Mouse (Mus musculus): ENCODE measurements around the gene N4bp2.

The N4bp2 gene

GRCm38 (mm10) chr5:65829059-65829458, 65.7 kb downstream of the N4bp2 start:
- no peak for DNase-seq (ENCODE audit: low spot score)

- no peak for DNase-seq (ENCODE audit: low spot score)
Measured at GRCm38 (mm10) chr5:65831917-65832618, 68.7 kb downstream of the N4bp2 start.

DNA sequence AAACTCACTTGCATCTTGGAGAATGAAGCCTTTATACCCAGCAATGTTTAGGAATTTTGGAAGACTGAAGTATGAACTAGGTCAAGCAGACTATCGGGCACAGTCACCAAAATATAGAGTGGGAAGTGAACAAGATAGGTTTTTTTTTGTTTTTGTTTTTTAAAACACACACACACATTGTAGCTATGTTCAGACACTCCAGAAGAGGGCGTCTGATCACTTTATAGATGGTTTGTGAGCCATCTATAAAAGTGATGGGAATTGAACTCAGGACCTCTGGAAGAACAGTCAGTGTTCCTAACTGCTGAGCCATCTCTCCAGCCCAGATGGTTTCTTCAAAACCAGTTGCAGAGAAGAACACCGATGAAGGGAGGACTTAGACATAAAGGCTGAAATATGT, 69.8 kb downstream of the N4bp2 start:
- no peak for DNase-seq (ENCODE audit: low spot score)

DNA sequence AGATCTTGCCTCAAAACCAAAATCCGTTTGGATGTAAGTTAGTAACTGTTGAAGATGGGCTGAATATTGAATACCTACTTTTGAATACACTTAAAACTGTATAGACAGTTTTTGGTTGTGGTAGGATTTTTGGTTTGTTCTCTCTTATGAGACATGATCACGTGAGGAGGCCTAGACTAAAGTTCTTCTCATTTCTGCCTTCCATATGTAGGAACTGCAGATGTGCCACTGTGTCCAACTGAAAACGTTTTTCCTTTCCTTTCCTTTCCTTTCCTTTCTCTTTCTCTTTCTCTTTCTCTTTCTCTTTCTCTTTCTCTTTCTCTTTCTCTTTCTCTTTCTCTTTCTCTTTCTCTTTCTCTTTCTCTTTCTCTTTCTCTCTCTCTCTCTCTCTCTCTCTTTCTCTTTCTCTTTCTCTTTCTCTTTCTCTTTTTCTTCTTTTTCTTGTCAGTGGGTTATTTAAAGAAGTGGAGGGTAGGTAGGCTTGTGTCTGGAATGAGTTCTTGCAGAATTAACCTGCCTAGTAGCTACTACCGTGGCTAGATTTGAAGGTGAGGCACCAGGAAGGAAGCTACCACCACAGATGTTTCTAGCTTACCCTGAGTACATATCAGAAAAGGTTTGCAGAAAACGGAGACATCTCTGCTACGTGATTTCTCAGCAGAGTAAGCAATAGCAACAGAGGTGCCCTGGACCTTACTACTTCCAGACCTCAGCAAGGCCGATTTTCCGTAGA, 70.6 kb downstream of the N4bp2 start:
- no peak for DNase-seq (ENCODE audit: low spot score)

- DNase-seq (ENCODE audit: low spot score): no peak
Measured at GRCm38 (mm10) chr5:65838053-65838452, 74.7 kb downstream of the N4bp2 start.

DNA sequence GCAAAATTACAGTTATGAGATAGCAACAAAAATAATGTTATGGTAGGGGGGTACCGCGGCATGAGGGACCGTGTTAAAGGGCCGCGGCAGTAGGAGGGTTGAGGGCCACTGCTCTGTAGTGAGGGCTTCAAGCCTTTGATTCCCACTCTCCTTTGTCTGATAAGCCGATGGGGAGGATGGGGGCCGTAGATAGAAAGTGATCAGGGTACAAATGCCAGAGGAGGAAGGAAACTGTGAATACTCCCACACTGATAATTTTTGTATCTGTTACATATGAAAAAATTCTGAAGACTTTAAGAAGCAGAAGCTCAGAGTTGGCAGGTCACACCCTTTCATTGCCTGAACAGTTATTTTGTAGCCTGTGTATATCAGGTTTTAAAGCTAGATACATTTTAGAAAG, 79.6 kb downstream of the N4bp2 start:
- DNase-seq (ENCODE audit: low spot score): no peak

GRCm38 (mm10) chr5:65846534-65846933, 83.2 kb downstream of the N4bp2 start:
- DNase-seq (ENCODE audit: low spot score): no peak

- DNase-seq (ENCODE audit: low spot score): no peak
Measured at GRCm38 (mm10) chr5:65846958-65847357, 83.6 kb downstream of the N4bp2 start.

DNA sequence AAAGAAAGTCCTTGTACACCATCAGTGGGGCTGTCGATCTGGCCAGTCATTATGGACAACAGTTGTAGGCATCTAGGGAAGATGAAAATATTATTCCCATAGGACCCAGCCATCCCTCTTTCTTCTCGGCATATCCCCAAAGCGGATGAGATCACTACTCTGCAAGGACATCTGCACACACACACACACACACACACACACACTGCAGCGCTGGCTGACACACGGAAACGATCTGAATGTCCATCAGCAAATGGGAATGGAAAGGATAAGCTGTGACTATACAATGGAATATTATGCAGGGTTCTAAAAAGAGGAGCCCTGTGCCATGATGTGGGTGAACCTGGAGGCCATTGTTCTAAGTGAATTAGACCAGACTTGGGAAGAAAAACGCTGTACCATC, 84.3 kb downstream of the N4bp2 start:
- DNase-seq (ENCODE audit: low spot score): no peak

- DNase-seq (ENCODE audit: low spot score): no peak
Measured at GRCm38 (mm10) chr5:65850765-65851164, 87.4 kb downstream of the N4bp2 start.

- no peak for DNase-seq (ENCODE audit: low spot score)
Measured at GRCm38 (mm10) chr5:65854786-65855191, 91.5 kb downstream of the N4bp2 start.

DNA sequence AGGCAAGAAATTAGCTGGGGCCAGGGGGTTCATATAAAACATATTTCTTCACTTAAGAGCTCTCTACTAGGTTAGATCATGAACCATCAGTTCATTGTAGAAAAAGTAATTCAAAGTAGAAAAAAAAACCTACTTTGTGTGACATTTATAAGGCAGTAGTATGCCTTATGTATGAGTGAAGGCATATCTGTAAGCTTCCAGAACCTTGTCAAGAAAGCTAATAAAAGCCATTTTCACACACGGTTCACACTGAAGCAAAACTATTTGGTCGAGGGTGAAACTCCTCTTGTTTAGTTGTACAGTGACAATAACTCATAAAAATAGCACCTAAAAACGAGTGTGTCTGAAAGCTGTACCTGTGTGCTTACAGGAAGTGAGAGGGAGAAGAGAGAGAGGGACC, 92.2 kb downstream of the N4bp2 start:
- DNase-seq (ENCODE audit: low spot score): no peak

GRCm38 (mm10) chr5:65856591-65857411, 93.5 kb downstream of the N4bp2 start:
- no peak for DNase-seq (ENCODE audit: low spot score)

DNA sequence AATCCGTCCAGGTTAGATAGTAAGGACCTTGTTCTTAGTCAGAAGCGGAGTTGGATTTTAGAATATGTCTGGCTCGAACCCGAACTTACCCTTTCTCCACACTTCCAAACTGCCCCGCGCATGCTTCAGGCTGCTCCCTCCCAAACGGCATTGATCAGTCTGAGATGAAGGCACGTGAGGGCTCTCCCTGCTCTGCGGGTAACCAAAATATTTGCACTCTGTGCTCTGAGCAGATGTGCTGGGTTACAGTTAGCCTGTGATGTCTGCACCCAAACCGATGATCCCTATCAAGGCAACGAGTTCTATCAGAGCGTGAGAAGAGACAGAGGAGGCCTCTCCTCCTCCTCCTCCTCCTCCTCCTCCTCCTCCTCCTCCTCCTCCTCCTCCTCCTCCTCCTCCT, 94.6 kb downstream of the N4bp2 start:
- DNase-seq (ENCODE audit: low spot score): no peak

DNA sequence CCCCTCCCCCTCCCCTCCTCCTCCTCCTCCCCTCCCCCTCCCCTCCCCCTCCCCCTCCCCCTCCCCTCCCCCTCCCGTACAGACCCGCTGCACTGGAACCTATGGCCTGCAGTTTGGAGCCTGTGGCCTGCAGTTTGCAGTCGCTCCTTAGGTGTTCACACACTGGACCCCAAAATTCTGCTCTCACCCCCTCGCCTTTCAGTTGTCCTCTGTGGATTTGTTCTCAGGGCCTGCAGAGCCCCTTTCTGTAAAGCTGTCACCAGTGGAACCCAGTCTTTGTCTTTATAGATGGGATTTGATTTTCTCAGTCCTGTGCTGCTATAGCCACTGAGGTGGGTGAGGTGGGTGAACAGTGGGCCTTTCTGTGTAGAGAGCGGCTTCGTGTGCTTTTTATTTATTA, 95.0 kb downstream of the N4bp2 start:
- DNase-seq (ENCODE audit: low spot score): no peak

- no peak for DNase-seq (ENCODE audit: low spot score)
Measured at GRCm38 (mm10) chr5:65858898-65859297, 95.6 kb downstream of the N4bp2 start.

- DNase-seq (ENCODE audit: low spot score): no peak
Measured at GRCm38 (mm10) chr5:65859396-65859795, 96.1 kb downstream of the N4bp2 start.

- no peak for DNase-seq (ENCODE audit: low spot score)
Measured at GRCm38 (mm10) chr5:65860281-65861000, 97.1 kb downstream of the N4bp2 start.

DNA sequence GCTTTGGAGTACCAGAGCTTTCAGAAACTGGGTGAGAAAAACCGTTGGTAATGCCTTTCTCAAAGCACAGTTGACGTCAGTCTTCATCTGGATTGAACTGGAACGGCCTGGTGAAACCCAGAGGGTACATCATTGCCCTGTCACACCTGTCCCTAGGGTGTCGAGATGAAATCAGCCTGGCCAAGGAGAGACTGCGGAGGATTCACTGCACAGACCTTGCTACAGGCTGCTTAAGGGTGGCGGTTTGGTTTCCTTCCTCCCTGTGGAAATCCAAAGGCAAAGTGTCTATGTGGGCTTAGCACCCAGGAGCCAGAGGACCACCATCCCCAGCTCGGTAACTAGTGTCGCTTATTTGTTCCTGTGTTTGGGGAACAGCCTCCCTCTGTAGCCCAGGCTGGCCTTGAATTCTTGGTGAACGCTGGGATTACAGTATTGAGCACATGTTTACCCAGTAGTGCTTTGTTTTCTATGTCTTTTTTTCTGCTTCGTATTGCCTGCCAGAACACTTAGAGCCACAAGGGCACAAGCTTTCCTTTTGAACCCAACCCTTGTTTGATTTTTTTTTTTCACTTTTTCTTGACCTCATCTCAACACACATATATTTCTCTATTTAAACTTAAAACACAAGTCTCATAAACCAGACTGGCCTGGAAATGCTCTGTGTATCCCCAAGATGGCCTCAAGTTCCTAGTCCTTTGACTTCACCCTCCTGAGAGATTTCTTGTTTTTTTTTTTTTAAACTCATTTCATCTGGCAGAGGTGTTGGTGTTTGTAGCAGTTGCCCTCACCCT, 98.0 kb downstream of the N4bp2 start, which contains the start of gene Rhoh:
Rhoh (plus strand) TSS at position 60 of the 791 bp plus-strand sequence.
- no peak for DNase-seq (ENCODE audit: low spot score)

- no peak for DNase-seq (ENCODE audit: low spot score)
Measured at GRCm38 (mm10) chr5:65862217-65862927, 99.1 kb downstream of the N4bp2 start.

- peak; percentile 72 for DNase-seq (ENCODE audit: low spot score)
Measured at GRCm38 (mm10) chr5:65863349-65863749, 100.0 kb downstream of the N4bp2 start.

All from spleen, adult 12 weeks (tissue).